Mouse (Mus musculus): ENCODE results near the gene Ccdc120.

The Ccdc120 gene

DNA sequence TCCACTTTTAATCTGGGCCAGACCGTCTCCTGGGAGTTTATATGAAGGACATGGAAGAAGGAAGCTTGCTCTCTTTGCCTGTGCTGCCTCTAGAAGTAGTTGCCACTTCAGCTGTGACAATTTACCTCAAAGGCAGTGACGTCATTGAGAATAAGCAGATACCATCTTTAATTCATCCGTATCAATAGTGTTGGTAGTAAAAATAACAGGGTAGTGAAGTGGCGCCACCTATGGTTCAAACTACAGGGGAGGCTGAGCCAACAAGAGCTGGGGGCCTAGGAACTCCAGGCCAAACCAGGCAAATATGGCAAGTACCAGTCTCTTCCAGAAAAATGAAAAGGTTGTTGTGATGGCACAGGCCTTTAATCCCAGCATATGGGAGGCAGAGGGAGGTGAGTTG lies 57.8 kb downstream of the Ccdc120 start:
- DNase-seq (ENCODE audit: low spot score) = no peak

DNA sequence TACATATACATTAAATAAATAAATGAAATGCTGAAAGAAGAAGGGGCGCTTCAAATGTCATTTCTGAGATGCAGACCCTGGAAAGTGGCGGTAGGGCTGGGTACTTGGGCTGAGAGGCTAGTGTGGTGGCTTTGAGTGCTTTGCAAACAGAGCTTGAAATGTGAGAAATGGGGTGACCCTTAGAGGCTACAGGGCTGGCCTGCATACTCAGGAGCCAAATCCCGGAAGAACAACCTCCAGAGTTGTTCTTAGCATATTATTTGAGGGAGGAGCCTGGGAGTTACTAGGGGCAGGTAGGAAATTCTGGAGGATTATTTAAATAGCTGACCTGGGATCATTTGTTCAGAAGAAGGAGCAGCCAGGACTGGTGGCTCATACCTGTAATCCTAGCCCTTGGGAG lies 60.2 kb downstream of the Ccdc120 start:
- DNase-seq (ENCODE audit: low spot score) = no peak

DNA sequence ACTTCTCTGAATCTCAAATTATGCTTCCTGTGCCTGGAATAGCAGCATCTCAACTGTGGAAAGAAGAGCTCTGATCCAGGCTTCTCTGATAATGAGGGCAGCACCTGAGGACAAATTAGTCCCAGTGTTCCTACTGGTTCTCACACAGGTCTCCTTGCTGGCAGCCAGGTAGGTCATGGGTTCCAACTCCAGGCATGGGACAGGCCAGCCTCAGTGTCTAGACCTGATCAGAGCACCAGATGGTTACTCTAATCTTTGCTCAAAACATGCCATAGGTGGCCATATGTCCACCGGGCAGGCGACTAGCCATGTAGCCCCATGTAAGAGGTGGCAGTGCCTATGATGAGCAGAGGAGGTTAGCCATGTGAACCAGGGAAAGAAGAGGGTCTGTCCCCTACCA lies 62.4 kb downstream of the Ccdc120 start:
- DNase-seq (ENCODE audit: low spot score) = no peak
